Comparison of ENCODE assay signal across 19 mouse cellular contexts in the genomic region with DNA sequence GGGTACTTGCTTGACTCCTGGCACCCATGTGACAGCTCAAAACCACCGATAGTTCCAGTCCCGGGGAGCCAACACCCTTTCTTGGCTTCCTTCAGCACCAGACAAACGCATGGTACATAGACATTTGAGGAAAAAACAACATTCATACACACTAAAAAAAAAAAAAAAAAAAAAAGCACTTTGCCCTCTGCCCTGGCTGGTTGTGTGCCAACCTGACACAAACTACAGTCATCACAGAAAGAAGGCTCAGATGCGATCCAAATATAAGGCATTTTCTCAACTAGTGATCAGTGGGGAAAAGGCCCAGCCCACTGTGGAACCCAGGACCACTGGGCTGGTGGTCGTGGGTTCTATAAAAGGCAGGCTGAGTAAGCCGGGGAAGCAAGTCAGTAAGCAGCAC. TPM values are rescaled to one million over a fixed set of nuclear protein-coding genes. Genes with fewer than 3 reads are reported as not detected.
"Had no signal": no experiment of that assay in that cellular context is flagged by ENCODE, and none has a peak within 500 bp of the region (broad histone marks: within the 10 kb centered on the region; RNA-seq: fewer than 3 reads in every experiment).

No protein-coding gene starts in this region.

- H3K4me3 ChIP-seq: kidney, embryonic 15.5 days; left cerebral cortex, adult 2 months; liver, embryonic 13.5 days; lung, embryonic 15.5 days; neural tube, embryonic 12.5 days; neural tube, embryonic 15.5 days had no signal

- H3K4me1 ChIP-seq: kidney, embryonic 15.5 days; lung, embryonic 15.5 days; neural tube, embryonic 12.5 days; neural tube, embryonic 15.5 days had no signal

- DNase-seq: kidney, adult 11 months; kidney, adult 8-10 months; kidney, postnatal 10 days; layer of hippocampus, postnatal 36 days; liver, embryonic 13.5 days; lung, postnatal 10 days; midbrain, embryonic 14.5 days; right cerebral cortex, adult 18-20 months; right cerebral cortex, postnatal 14 days; right cerebral cortex, postnatal 4 days; thymus, adult 2 months; thymus, postnatal 14 days; thymus, postnatal 4 days had no signal

RNA-seq across cellular contexts. Expression of a gene that starts 21.3 kb away (rescaled TPM):
- total RNA-seq: megakaryocyte-erythroid progenitor cell, adult 5-6 weeks had no signal
